Comparison of ENCODE assay signal across 8 mouse cellular contexts in the genomic region with DNA sequence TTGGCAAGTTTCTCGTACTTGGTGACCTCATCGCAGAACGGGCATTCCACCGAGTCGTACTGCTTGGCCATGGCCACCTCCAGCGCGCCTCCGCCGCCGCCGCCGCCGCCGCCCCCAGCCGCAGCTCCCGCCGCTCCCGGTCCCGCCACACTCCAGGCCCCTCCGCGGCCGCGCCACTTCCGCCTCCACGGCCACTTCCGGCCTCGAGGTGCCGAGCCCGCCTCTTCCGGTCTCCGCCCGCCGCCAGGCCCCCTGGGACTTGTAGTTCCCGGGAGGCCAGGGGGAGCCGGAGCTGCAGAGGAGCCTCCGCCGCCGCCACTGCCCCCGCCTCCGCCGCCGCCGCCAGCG. TPM values are rescaled to one million over a fixed set of nuclear protein-coding genes. Genes with fewer than 3 reads are reported as not detected.
DNase-seq lines count a peak whose midpoint lies in the region; ATAC-seq and TF ChIP-seq lines count a peak whose summit lies in the region.

No protein-coding gene starts in this region.

- H3K9me3 ChIP-seq in embryonic facial prominence, embryonic 15.5 days (replicated peaks): no peaks in the 10 kb centered on the region
- no peaks in the 10 kb centered on the region for H3K9me3 ChIP-seq in kidney, embryonic 14.5 days (ENCODE audit: control insufficient read depth, low read length)
- H3K9me3 ChIP-seq in liver, embryonic 12.5 days (replicated peaks): no peaks in the 10 kb centered on the region
- no peaks in the 10 kb centered on the region for H3K9me3 ChIP-seq in stomach, embryonic 16.5 days (replicated peaks; ENCODE audit: control insufficient read depth, low read length)

- peak overlapping the region; percentile 97 for H3K27ac ChIP-seq in bone marrow, adult 2 months (ENCODE audit: control insufficient read depth, insufficient read depth, low read depth, low read length, poor library complexity)
- peak overlapping the region; percentile 97 for H3K27ac ChIP-seq in embryonic facial prominence, embryonic 15.5 days (replicated peaks)
- H3K27ac ChIP-seq in kidney, embryonic 14.5 days (ENCODE audit: low read depth, low read length): peak overlapping the region; percentile 97
- H3K27ac ChIP-seq in liver, embryonic 12.5 days: peak overlapping the region; percentile 93
- H3K27ac ChIP-seq in stomach, embryonic 16.5 days (ENCODE audit: low read length): peak overlapping the region; percentile 97

- H3K9ac ChIP-seq in embryonic facial prominence, embryonic 15.5 days: peak overlapping the region; percentile 72
- H3K9ac ChIP-seq in kidney, embryonic 14.5 days (ENCODE audit: low read depth, low read length): peak overlapping the region; percentile 88
- peak overlapping the region; percentile 90 for H3K9ac ChIP-seq in liver, embryonic 12.5 days
- peak overlapping the region; percentile 89 for H3K9ac ChIP-seq in stomach, embryonic 16.5 days (ENCODE audit: low read length)

- DNase-seq in heart, adult 9 months (ENCODE audit: low spot score in 2 of 2): peak; percentile 93 to 94
- DNase-seq in naive thymus-derived CD4-positive, alpha-beta T cell, adult 2 months (ENCODE audit: low read depth): peak; percentile 95

- no peak for TF ChIP-seq POLR2A in bone marrow, adult 2 months (IDR thresholded peaks at IDR 0.05; ENCODE audit: borderline replicate concordance, control insufficient read depth, low read depth, low read length)

- TF ChIP-seq CTCF in C2C12 (IDR thresholded peaks at IDR 0.05; ENCODE audit: control insufficient read depth, insufficient read depth, insufficient read length): no peak
- TF ChIP-seq CTCF in bone marrow, adult 2 months (IDR thresholded peaks at IDR 0.05; ENCODE audit: control insufficient read depth, insufficient read depth, low read length): no peak

- WGBS in bone marrow, adult 2 months: under 1% methylated on average over 40 of the region's 44 CpGs
- under 1% methylated on average over 28 of the region's 44 CpGs for WGBS in embryonic facial prominence, embryonic 15.5 days
- under 1% methylated on average over 36 of the region's 44 CpGs for WGBS in kidney, embryonic 14.5 days
- under 1% methylated on average over 26 of the region's 44 CpGs for WGBS in liver, embryonic 12.5 days (ENCODE audit: insufficient replicate concordance)
- WGBS in stomach, embryonic 16.5 days: under 1% methylated on average over 39 of the region's 44 CpGs

- H3K79me2 ChIP-seq in C2C12 (ENCODE audit: control insufficient read depth, insufficient read depth): peaks cover 51% of the 10 kb centered on the region

- ATAC-seq in embryonic facial prominence, embryonic 15.5 days (ENCODE audit: insufficient number of reproducible peaks, low FRiP score, low TSS enrichment, low read depth): peak; percentile 91
- ATAC-seq in kidney, embryonic 14.5 days (ENCODE audit: low FRiP score, low TSS enrichment): peak; percentile 86
- peak; percentile 88 for ATAC-seq in liver, embryonic 12.5 days
- peak; percentile 90 for ATAC-seq in stomach, embryonic 16.5 days (ENCODE audit: insufficient read depth, low FRiP score)

- H3K79me3 ChIP-seq in C2C12 (ENCODE audit: low read depth): peaks cover 38% of the 10 kb centered on the region

- peak overlapping the region; percentile 93 for H3ac ChIP-seq in C2C12 (ENCODE audit: control insufficient read depth, insufficient read length, low read depth)

- peaks cover 10% of the 10 kb centered on the region for H3K4me1 ChIP-seq in bone marrow, adult 2 months (ENCODE audit: control insufficient read depth, insufficient read depth, low read length)
- peaks cover 31% of the 10 kb centered on the region for H3K4me1 ChIP-seq in embryonic facial prominence, embryonic 15.5 days
- peaks cover 12% of the 10 kb centered on the region for H3K4me1 ChIP-seq in kidney, embryonic 14.5 days (ENCODE audit: control insufficient read depth, insufficient read depth, low read length)
- H3K4me1 ChIP-seq in liver, embryonic 12.5 days: peaks cover 45% of the 10 kb centered on the region
- H3K4me1 ChIP-seq in stomach, embryonic 16.5 days (ENCODE audit: control insufficient read depth, insufficient read depth, low read length): peaks cover 21% of the 10 kb centered on the region

- peaks cover 42% of the 10 kb centered on the region for H3K36me3 ChIP-seq in C2C12 (ENCODE audit: control insufficient read depth, insufficient read depth)
- peaks cover 35% of the 10 kb centered on the region for H3K36me3 ChIP-seq in embryonic facial prominence, embryonic 15.5 days
- H3K36me3 ChIP-seq in kidney, embryonic 14.5 days (ENCODE audit: control insufficient read depth, insufficient read depth, low read length): peaks cover 37% of the 10 kb centered on the region
- peaks cover 42% of the 10 kb centered on the region for H3K36me3 ChIP-seq in liver, embryonic 12.5 days
- peaks cover 5% of the 10 kb centered on the region; the same call in 1 of the 2 replicates for H3K36me3 ChIP-seq in stomach, embryonic 16.5 days (ENCODE audit: control insufficient read depth, insufficient read depth, low read length)

- peak overlapping the region; percentile 96 for H3K4me3 ChIP-seq in C2C12 (ENCODE audit: insufficient read depth, poor library complexity, severe bottlenecking)
- peak overlapping the region; percentile 92 for H3K4me3 ChIP-seq in bone marrow, adult 2 months (replicated peaks; ENCODE audit: control insufficient read depth, low read depth, low read length)
- peak overlapping the region; percentile 85 for H3K4me3 ChIP-seq in embryonic facial prominence, embryonic 15.5 days (replicated peaks)
- peak overlapping the region; percentile 89 for H3K4me3 ChIP-seq in kidney, embryonic 14.5 days (ENCODE audit: low read length)
- peak overlapping the region; percentile 93 for H3K4me3 ChIP-seq in liver, embryonic 12.5 days
- peak overlapping the region; percentile 94 for H3K4me3 ChIP-seq in stomach, embryonic 16.5 days (replicated peaks; ENCODE audit: low read length)

- H3K27me3 ChIP-seq in C2C12 (ENCODE audit: control insufficient read depth, insufficient read depth, insufficient read length): no peaks in the 10 kb centered on the region
- no peaks in the 10 kb centered on the region for H3K27me3 ChIP-seq in embryonic facial prominence, embryonic 15.5 days
- H3K27me3 ChIP-seq in kidney, embryonic 14.5 days (ENCODE audit: control insufficient read depth, insufficient read depth, low read length): no peaks in the 10 kb centered on the region
- no peaks in the 10 kb centered on the region for H3K27me3 ChIP-seq in liver, embryonic 12.5 days (replicated peaks)
- no peaks in the 10 kb centered on the region for H3K27me3 ChIP-seq in stomach, embryonic 16.5 days (ENCODE audit: control insufficient read depth, insufficient read depth, low read length)

- H3K4me2 ChIP-seq in embryonic facial prominence, embryonic 15.5 days (replicated peaks): peak overlapping the region; percentile 62
- H3K4me2 ChIP-seq in kidney, embryonic 14.5 days (replicated peaks; ENCODE audit: low read depth, low read length): peak overlapping the region; percentile 59
- H3K4me2 ChIP-seq in liver, embryonic 12.5 days: peak overlapping the region; percentile 83
- peak overlapping the region; percentile 56 for H3K4me2 ChIP-seq in stomach, embryonic 16.5 days (ENCODE audit: low read depth, low read length)

RNA-seq across cellular contexts. Expression of gene Cdk9, which starts 0.3 kb away (rescaled TPM):
- 112 TPM for polyA plus RNA-seq in C2C12 (2012; fragmentation: generic; extraction: Trizol)
- polyA plus RNA-seq in bone marrow, adult 2 months (2011; ENCODE audit: insufficient read depth, insufficient read length, low replicate concordance, missing spikeins): 105 and 154 TPM in 2 replicates
- 105 and 106 TPM in 2 replicates for polyA plus RNA-seq in embryonic facial prominence, embryonic 15.5 days (2015; fragmentation: Nextera tagmentation; extraction: Ambion mirVana)
- 105 and 106 TPM in 2 replicates for polyA plus RNA-seq in kidney, embryonic 14.5 days (2014; fragmentation: Nextera tagmentation; extraction: Ambion mirVana)
- polyA plus RNA-seq in liver, embryonic 12.5 days (2016; fragmentation: Nextera tagmentation; extraction: Ambion mirVana): 85.3 and 86.1 TPM in 2 replicates
- polyA plus RNA-seq in stomach, embryonic 16.5 days (2015; fragmentation: Nextera tagmentation; extraction: Ambion mirVana): 71.9 and 82.7 TPM in 2 replicates

RNA-seq across cellular contexts. Expression of gene Sh2d3c, which starts 8.3 kb away (rescaled TPM):
- polyA plus RNA-seq in C2C12 (2012; fragmentation: generic; extraction: Trizol): 0.50 TPM
- polyA plus RNA-seq in bone marrow, adult 2 months (2011; ENCODE audit: insufficient read depth, insufficient read length, low replicate concordance, missing spikeins): 23.3 and 51.8 TPM in 2 replicates
- 27.3 and 27.6 TPM in 2 replicates for polyA plus RNA-seq in embryonic facial prominence, embryonic 15.5 days (2015; fragmentation: Nextera tagmentation; extraction: Ambion mirVana)
- 19.8 and 25.4 TPM in 2 replicates for polyA plus RNA-seq in kidney, embryonic 14.5 days (2014; fragmentation: Nextera tagmentation; extraction: Ambion mirVana)
- 9.7 and 10.1 TPM in 2 replicates for polyA plus RNA-seq in liver, embryonic 12.5 days (2016; fragmentation: Nextera tagmentation; extraction: Ambion mirVana)
- 26.8 and 27.4 TPM in 2 replicates for polyA plus RNA-seq in stomach, embryonic 16.5 days (2015; fragmentation: Nextera tagmentation; extraction: Ambion mirVana)

RNA-seq across cellular contexts. Expression of gene Fpgs, which starts 8.6 kb away (rescaled TPM):
- polyA plus RNA-seq in C2C12 (2012; fragmentation: generic; extraction: Trizol): 26.7 TPM
- polyA plus RNA-seq in bone marrow, adult 2 months (2011; ENCODE audit: insufficient read depth, insufficient read length, low replicate concordance, missing spikeins): 14.9 and 24.4 TPM in 2 replicates
- polyA plus RNA-seq in embryonic facial prominence, embryonic 15.5 days (2015; fragmentation: Nextera tagmentation; extraction: Ambion mirVana): 31.6 and 33.2 TPM in 2 replicates
- 27.1 and 33.2 TPM in 2 replicates for polyA plus RNA-seq in kidney, embryonic 14.5 days (2014; fragmentation: Nextera tagmentation; extraction: Ambion mirVana)
- 32.8 and 35.8 TPM in 2 replicates for polyA plus RNA-seq in liver, embryonic 12.5 days (2016; fragmentation: Nextera tagmentation; extraction: Ambion mirVana)
- polyA plus RNA-seq in stomach, embryonic 16.5 days (2015; fragmentation: Nextera tagmentation; extraction: Ambion mirVana): 28.3 and 30.6 TPM in 2 replicates

RNA-seq across cellular contexts. Expression of gene 6330409D20Rik, which starts 28.3 kb away (rescaled TPM):
- polyA plus RNA-seq in C2C12 (2012; fragmentation: generic; extraction: Trizol): not detected
- not detected in 2 replicates for polyA plus RNA-seq in bone marrow, adult 2 months (2011; ENCODE audit: insufficient read depth, insufficient read length, low replicate concordance, missing spikeins)
- polyA plus RNA-seq in embryonic facial prominence, embryonic 15.5 days (2015; fragmentation: Nextera tagmentation; extraction: Ambion mirVana): 0.32 and 0.42 TPM in 2 replicates
- not detected in 2 replicates for polyA plus RNA-seq in kidney, embryonic 14.5 days (2014; fragmentation: Nextera tagmentation; extraction: Ambion mirVana)
- not detected in 2 replicates for polyA plus RNA-seq in liver, embryonic 12.5 days (2016; fragmentation: Nextera tagmentation; extraction: Ambion mirVana)
- polyA plus RNA-seq in stomach, embryonic 16.5 days (2015; fragmentation: Nextera tagmentation; extraction: Ambion mirVana): 0.20 and 0.28 TPM in 2 replicates

RNA-seq across cellular contexts. Expression of gene Tor2a, which starts 44.5 kb away (rescaled TPM):
- polyA plus RNA-seq in C2C12 (2012; fragmentation: generic; extraction: Trizol): 35.7 TPM
- polyA plus RNA-seq in bone marrow, adult 2 months (2011; ENCODE audit: insufficient read depth, insufficient read length, low replicate concordance, missing spikeins): 9.2 and 13.6 TPM in 2 replicates
- 69.0 and 71.3 TPM in 2 replicates for polyA plus RNA-seq in embryonic facial prominence, embryonic 15.5 days (2015; fragmentation: Nextera tagmentation; extraction: Ambion mirVana)
- 75.6 and 76.8 TPM in 2 replicates for polyA plus RNA-seq in kidney, embryonic 14.5 days (2014; fragmentation: Nextera tagmentation; extraction: Ambion mirVana)
- 35.9 and 36.6 TPM in 2 replicates for polyA plus RNA-seq in liver, embryonic 12.5 days (2016; fragmentation: Nextera tagmentation; extraction: Ambion mirVana)
- polyA plus RNA-seq in stomach, embryonic 16.5 days (2015; fragmentation: Nextera tagmentation; extraction: Ambion mirVana): 59.2 and 67.0 TPM in 2 replicates

Comparison
In these comparisons a context has a peak if more than half of its experiments do, and no peak if none do; other contexts are left out.
1. Peak in every context shown above with its lines: DNase-seq, ATAC-seq, H3K4me3 ChIP-seq and H3K27ac ChIP-seq.